Mouse (Mus musculus): ENCODE results near the gene Stk40.
A peak's percentile ranks its signal among the peaks of the same experiment; 100 is the strongest.

The Stk40 gene

DNA sequence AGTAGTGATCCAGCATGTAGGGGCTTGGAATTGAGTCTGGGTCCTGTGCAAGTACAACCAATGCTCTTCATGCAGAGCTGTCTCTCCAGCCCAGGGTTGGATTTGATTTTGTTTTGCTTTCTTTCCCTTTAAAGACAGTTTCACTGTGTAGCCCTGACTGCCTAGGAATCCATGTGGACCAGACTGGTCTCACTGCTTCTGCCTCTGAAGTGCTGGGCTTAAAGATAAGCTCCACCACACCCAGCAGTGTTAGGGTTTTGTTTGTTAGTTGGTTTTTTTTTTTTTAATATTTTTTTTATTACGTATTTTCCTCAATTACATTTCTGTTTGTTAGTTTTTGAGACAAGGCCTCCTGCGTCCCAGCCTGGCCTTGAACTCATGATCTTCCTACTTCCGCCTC lies 4.4 kb upstream of the Stk40 start:
- no peak for DNase-seq

DNA sequence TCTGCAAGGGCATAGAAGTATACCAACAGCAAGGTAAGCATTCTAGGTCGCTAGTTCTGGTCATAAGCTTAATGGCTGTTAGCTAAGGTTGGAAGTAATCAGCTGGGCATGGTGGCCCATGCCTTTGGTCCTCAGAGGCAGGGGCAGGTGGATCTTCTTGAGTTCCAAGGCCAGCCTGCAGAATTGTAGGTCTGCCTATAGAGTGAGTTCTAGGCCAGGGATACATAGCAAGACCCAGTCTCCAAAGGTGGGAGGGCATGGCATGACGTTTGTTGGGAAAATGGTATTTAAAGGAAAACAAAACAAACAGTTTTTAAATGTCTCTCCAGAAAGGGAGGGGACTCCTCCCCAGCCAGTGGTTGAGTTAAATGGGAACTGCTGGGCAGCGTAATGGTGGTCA lies 3.0 kb upstream of the Stk40 start:
- DNase-seq, result no peak

DNA sequence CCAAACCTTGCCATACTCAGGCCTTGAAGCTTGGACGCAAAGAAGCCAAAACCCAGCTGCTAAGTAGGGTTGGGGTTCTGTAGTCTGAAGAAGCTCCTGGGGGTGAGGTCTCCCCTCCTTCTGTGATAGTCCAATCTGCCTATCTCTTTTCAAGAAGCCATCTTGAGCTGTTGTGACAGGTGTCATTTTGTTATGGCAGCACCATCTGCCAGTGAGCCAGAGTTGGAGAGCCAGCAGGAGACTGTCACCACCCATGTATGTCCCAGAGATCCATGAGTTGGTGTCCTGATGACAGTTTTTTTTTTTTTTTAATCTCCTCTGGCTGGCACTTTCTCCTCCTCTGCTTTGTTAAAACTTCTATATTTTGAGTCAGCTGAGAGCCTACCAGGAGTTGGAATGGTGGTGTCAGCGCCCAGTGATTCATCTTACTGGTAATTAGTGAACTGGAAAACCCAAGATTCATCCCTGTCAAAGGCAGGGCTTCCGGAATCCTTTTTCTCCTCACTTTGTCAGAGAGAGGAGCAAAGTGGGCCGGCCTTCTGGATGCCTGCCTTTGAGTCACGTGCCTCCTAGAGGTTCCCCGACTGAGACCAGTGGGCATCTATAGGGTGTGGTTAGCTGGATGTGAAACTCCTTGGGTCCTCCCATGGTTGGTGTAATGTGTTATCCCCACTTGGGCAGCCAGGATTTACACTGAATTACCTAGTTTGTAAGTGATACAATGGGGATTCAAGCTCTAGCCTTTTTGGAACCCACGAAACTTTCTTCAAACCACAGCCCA lies 1.5 kb upstream of the Stk40 start:
- peak; percentile 67 for DNase-seq

DNA sequence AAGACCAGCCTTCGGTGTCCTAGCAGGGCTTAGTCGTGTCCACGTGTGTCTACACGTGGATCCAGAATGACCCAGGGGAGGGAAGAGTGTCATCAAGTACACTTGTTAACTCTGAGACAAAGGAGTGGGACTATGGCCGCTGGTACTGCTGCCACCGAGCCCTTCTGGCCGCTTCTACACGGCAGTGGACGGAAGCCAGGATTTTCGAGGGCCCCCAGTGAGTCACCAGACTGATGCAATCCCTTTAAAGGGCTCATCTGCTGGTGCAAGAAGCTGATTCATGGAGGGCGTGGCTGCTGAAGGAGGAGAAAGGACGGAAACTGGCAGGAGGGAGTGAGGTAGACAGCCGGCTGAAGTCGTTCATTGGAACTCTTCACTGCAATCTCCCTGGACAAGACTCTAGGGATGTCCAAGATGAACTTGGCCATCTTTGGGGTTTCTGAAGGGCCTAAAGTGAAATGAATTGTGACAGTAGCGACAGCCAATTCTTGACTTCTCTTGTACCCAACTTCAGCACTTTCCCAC lies 638 bp upstream of the Stk40 start:
- peak; percentile 98 for DNase-seq

DNA sequence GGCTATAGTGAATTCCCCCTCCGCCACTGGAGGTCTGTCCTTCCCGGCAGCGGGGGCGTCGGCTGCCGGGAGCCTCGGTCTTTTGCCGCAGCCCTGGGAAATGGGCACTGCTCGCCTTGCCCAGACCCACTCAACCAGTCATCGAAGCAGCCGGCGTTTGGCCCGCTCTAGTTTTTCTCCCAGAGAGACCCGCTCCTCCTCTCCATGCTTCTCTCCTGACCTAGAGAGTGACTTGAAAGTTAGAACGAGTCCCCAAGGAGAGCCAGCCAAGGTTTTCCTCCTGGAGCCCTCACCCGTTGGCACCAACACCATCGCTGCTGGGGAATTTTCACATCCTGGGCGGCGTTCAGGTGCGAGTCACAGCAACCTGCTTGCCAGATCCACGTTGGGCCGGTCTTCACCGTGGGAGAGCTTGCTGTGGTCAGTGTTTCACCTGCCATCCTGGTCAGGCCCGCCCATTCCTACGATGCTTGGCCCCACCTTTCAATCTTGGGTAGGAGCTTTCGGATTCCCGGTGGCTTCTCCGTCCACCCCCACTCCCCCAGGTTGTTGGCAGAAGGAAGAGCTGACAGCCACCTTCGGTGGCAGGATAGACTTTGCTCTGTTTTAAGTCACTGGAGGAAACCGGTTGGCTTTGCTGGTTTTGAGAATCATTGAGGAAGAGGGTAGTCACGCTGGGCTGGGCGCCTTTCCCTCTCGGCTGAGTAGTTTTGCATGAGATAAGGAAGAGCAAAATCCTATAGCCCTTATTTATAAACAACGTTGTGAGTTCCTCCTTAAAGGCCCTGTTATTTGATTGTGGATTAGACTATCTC lies 711 bp downstream of the Stk40 start:
- DNase-seq, result peak; percentile 51

DNA sequence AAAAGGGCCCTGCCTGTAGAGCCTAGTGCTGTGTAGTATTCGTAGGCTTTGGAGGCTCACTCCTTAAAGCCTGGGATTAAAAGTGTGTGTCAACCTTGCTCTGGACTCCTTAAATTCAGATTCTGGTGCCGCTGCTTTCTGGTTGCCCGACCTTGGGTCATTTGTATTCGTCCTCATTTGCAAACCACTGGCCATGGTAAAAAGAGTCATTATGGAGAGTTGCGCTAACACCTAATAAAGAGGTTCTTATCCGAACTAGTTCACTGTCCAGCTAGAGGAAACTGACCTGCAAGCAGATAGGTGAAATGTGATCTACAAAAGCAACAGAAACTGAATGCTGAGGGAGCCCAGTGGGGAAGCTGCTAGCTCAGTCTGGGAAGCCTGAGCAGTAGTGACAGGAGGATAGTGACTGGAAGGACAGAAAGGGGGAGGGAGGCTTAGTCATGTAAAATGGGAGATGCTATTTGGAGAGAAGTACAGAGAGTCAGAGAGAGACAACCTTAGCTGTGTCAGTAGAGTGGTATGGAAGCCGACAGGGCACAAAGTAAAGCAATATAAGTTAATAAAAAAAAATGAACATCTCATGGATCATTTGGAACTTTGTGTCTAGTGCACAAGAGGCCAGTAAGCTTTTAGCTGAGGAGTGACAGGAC lies 1.5 kb downstream of the Stk40 start:
- no peak for DNase-seq

DNA sequence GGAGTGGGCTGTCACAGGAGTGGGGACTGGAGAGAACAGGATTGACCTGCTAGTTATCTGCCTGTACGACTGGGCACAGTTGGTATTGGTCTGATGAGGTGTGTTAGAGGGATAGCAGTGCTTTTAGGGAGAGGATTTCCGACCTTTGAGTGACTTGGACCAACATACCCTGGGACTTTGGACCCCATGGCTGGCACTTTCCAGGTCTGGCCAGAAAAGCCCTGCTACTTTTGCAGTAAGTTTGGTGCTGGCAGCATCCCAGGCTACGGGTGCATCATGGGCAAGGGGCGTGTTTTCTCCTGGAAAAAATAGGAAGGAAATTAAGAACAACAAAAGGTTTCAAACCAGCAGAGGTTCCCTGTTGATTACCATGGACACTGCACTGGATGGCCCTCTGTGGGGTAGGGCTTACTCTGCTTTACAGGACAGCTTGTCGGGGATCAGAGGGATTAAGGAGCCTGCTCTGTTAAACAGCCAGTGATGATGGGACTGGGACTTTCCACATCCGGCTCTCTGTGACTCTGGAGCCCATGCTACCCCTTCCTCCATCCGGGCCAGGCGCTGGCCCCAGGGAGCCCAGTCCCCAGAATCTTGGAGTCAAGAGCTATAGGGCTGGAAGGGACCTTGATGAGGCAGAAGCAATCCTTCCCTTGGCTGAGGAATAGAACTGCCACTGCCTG lies 4.4 kb downstream of the Stk40 start:
- DNase-seq, result peak; percentile 51

DNA sequence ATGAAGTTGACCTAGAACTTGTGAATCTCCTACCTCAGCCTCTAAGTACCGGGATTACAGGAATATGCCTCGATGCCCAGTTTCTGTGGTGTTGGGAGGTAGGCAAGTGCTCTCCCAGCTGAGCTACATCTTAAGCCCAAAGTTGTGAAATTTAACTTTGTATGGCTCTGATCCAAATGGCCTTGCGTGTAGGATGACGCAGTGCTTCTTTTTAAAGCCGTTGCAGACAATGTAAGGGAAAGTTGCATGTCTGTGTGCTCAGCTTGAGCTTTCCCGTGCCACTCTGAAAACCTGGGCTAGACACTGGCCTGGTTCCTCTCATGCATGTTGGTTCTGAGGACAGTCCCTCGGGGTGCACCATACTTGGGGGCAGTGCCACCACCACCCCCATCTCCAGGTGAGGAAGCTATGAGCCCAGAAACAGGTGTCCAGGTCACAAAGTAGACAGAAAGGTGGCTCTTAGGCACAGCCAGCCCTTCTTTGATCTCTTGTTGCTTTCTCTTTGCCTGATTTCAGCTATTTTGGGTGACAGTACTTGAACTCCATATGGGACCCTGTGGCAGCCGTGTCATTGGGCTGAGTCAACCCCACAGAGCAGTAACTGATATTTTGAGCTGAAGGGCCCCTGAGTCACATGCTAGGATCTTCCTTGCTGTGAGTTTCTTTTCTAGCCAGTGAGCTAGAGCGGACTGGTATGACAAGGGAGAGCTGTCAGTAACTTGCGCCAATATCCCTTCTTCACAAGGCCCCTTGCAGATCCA lies 6.0 kb downstream of the Stk40 start:
- peak; percentile 47 for DNase-seq

DNA sequence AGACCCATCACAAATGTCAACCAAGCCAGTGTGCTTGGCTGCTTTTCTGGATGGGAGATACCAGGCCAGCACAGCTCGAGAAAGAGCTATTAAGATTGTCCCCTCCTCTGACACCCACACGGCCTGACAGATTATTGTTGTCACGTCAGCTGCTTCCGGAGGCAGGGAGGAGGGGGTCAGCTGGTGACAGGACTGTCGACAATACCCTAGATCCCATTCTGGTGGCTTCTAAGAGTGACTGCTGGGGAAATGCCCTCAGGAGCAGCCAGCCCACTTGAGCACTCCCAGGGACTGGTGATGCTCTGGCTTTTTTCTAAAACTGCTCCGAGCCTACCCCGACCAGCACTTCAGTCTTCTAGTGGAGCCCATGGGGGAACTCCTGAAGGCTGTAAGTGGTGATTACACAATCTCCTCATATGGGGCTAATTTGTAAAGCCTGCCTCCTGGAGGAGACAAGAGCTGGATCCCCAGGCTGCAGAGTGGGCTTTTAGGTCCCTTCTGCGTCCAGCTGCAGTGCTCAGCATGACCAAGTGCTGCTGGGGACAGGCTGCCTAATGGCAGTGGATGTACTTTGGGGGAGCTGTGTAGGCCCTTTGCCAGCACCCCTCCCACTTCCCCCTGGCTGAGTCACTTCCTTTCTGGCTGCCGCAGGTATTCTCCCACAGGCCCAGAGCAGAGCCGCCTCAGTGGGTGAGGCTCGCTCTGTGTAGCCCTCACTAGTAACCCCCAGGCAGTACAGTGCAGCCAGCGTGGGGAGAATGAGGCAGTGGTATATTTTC lies 6.8 kb downstream of the Stk40 start:
- DNase-seq, result peak; percentile 92

DNA sequence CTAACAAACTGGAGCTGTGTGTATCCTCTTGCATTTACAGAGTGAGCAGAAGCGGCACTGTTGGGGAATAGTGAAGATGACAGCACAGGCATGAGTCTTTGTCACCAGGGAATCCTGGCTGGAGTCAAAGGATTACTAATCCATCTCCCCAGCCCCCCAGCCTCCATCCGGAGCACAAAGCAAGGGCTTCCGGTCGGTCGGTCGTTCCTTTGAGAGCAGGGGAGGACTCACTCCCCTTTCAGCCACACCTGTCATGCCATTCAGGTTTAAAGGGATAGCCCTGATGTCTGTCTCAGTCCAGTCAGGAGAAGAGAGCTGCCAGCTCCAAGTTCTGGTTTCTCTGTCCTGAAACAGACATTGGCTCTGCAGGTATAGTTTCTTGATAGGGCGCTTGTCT lies 7.4 kb downstream of the Stk40 start:
- peak; percentile 66 for DNase-seq

DNA sequence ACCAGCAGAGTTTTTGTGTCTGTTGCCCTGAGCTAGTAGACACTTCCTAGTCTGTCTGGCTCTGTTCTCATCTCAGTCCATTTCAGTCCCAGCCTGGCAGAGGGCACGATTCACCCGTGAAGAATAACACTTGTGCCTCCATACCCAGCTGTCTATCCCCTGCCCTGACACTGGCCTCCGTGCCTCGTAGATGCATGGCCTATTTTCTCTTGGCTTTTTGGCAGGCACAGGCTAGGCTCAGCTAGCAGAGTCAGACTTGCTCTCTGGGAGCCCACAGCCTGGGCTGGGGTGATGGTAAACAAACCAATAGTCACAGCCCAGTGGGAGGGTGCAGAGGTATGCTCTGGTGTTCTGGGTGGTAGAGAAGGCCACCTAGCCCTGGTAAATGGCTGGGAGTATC lies 9.5 kb downstream of the Stk40 start:
- DNase-seq, result no peak

DNA sequence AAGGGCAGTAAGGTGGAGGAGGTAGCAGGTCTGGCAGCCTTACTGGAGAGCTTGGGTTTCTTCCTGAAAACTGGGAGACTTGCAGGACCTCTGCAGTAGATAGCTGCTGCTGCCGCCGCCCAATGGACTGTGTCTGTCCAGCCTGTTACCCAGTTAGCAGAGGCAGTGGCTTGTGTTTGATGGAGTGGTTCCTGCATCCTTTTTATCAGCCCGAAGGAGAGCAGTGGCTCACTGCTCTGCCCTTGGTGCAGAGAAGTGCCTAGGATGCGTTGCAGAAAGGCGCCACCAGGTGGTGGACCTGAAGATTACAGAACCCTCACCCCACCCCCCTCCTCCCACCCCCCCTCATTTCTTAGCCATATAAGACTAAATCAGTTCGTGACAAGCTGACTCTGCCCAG lies 10.2 kb downstream of the Stk40 start:
- peak; percentile 76 for DNase-seq

DNA sequence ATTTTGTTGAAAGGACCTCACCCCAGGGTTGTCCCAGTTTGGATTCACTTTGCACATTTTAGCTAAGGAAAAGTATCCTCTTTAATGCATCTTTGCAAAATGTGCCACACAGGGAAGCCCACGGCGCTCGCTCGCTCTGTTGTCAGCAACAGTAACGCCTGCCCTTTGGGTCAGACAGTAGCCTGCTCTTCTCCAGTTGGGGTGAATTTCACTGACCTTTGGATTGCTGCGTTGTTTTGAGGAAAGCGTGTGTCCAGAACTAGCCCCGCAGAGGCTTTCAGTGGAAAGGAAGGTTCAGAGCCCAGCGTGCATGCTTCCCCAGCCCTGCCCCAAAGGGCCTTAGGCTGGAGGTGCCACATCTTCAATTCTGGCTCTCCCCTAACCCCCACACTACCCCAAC lies 11.7 kb downstream of the Stk40 start:
- no peak for DNase-seq

DNA sequence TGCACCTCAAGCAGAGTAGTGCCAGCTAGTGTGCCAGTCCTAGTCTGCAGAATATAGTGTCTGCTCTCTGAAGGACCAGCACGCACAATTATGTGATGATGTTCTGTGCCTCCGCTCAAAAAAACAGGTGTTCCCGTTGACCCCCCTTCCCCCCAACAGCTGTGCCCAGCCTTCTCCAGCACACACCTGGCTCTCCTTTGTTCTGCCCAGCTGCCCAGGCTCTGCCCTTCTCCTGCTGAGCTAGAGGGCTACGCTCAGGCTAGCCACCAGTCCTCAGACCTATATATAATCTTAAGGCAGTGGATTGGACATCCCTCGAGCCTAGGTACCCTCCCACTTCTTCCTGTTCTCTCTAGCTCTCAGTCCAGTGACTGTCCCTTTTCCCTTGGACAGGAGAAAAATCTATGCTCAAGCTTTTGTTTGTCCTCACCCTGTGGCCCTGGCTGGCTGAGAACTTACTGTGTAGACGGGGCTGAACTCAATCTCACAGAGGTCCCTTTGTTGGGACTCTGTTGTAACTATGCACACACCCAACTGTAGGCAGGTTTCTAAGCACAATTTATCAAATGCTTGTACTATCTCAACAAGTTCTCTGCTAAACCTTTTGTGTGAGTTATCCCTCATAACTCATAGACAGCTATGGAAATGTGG lies 12.2 kb downstream of the Stk40 start:
- DNase-seq, result no peak

DNA sequence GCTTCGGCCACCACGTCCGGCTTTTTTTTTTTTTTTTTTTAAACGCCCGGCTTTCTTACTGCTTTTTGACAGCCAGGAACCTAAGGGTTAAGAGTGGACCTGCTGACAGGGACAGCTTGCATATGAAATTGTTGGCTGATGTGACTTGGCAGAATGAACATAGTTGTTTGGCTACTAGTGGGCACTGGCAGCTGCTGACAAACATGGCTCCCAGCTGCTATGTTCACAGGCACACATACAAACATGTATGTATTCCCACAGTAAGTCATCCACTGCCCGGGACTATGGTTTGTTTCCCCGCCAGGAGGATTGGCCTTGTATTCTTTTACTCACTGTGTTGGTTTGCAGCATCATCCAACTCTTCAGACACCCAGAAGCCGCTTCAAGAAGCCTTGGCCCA lies 13.4 kb downstream of the Stk40 start:
- no peak for DNase-seq

DNA sequence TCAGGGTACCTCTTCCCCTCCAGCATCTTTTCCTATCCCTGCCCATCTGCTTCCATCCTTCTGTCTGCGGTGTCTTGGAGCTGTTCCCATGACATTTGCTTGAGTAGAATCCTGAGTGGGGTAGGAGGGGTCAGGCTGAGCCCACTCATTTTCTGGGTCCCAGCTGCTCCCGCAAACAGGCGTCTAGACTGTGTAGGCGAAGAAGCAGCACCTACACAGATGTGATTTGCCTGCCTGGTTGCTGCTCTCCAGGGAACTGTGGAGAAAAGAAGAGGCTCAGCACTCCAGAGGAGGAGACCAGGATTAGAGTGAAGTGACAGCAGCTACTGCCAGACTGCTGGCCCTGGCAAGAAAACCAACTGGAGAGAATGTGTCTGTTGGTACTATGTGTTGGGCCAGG lies 14.9 kb downstream of the Stk40 start:
- no peak for DNase-seq

DNA sequence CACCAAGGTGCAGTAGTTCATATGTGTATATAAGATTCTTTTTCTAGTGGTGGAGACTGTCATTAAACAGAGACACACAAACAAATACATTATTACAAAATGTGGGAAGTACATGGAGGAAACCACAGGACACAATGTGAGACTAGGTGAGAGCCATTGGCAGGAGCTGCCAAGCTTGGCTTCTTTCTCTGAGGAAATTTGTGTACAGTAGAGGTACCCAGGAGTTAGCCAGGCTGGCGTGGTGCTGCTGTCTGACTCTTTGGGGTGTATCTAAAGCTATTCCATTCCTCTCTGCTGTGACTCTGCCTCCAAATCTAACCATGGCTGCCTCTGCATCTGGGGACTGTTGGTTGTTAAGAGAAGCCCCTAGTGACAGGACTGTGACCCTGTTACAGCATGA lies 15.3 kb downstream of the Stk40 start:
- DNase-seq, result no peak

DNA sequence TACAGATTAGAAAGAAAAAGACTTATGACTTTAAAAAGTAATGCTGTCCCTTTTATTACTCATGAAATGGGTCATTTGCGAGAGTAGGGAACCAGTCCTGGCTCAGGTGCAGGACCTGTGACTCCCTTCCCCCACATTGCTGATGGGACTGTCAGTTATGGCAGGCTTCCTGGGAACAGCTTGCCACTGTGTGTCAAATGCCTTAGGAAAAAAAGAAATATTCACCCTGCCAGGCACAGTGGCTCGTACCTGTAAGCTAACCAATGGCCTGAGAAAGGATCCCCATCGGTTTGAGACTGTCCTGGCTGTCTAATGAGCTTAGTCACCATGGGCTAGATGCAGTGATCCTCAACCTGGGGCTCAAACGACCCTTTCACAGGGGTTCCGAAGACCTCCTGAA lies 16.3 kb downstream of the Stk40 start:
- no peak for DNase-seq

DNA sequence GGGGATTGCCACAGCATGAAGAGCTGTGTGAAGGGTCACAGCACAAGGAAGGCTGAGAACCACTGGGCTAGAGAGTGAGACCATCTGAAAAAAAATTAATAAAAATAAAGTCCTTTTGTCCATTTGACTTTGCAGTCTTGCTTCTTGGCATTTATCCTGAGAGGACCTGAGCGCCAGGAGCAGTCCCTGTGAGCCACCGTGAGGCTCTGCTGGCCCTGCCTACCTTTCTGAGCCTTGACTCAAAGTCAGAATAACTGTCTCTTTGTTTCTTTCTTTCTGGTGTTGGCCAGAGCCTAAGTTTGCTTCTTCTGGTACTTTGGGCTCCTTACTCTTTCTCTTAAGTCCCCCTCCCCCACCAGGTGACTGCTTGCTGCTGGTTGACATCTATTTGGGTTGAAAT lies 16.7 kb downstream of the Stk40 start:
- DNase-seq, result no peak

DNA sequence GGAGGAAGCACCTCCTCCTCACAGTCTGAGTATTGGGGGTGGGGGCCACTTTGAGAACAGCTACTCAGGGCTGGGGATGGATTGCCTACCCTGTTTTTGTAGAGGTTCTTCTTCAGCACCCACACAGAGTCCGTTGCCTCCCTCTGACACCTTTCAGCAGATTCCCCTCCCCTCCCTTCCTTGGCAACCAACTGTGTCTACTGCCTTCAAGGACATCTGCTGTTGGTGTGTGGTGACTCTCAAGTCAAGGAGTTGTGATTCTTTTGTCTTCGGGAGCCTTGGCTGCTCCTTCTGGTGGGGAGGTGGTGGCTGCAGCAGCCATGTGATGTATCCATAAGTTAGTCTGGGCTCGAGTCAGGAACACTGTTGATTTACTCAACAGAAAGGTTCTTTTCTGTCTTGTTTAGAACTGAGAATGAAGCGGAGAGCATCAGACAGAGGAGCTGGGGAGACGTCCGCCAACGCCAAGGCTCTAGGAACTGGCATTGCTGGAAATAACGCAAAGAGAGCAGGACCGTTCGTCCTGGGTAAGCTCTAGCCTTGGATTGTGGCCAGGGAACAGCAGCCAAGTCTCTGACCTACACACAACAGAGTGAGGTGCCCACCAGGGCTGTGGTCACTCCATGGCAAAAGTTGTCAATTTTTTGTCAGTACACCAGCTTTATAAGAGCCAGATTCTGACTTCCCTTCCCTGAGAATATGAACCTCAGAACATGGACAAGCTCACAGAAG lies 19.7 kb downstream of the Stk40 start:
- peak; percentile 53 for DNase-seq
